Mouse (Mus musculus): ENCODE results near the gene Ppfibp1. TPM values are rescaled to one million over a fixed set of nuclear protein-coding genes. Genes with fewer than 3 reads are reported as not detected.

Gene Ppfibp1
- polyA plus RNA-seq (2014; fragmentation: Illumina TruSeq; extraction: RNeasy Lipid Tissue Mini Kit (QIAGEN cat#74804); ENCODE audit: low read depth, low replicate concordance): 62.7 TPM

DNA sequence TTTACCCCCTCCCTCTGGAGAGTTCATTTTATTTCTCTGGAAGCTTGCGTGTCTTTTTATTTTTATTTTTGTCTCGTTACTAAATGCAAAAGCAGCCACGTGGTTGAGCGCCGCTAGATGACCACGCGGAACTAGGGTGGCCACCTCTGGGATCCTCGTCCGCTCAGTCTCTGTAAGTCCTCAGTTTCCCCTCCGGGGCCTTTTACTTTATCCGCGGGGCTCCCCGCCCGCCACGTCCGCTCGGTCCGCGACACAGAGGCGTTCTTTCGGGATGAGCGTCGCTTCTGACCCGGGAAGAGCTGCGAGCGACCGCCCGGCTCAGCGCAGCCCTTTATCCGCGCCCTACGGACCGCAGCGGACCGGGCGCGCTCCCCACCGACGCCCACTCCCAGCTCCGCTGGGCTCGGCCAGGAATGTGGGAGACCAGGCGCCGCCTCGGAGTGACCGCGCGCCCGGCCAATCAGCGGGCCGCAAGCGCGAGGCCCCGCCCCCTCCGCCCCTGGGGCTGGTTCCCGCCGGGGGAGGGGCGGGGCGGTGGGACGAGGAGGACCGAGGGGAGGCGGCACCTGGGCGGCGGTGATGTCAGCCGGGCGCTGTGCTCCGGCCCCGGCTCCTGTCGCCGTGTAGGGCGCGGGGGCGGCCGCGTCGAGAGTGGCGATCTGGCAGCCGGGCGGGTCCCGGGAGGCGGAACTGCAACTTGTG is at the start of gene Ppfibp1:
Gene Ppfibp1 (plus strand): TSS at position 530 of the 702 bp plus-strand sequence.

DNA sequence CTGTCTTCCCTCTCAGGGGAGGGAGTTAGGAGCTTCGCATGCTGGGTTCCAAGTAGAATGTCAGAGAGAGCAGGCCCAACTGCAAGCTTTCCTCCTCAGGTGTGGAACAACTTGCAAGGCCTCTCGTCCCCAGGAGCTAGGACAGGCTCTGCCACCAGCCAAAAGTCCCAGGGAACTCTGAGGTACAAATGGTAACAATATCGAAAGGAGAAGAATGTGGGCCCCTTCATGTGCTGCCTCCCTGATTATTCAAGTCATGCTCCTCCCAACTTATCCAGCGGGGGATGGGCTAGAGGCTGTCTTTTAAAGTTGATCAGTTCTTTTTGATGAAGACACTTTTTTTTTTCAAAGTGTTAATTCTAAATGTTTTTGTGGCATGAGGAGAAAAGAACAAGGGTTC is 38.2 kb upstream of the Ppfibp1 start, which contains the start of gene Smco2:
Gene Smco2 (plus strand): TSS at position 55 of the 400 bp plus-strand sequence.

DNA sequence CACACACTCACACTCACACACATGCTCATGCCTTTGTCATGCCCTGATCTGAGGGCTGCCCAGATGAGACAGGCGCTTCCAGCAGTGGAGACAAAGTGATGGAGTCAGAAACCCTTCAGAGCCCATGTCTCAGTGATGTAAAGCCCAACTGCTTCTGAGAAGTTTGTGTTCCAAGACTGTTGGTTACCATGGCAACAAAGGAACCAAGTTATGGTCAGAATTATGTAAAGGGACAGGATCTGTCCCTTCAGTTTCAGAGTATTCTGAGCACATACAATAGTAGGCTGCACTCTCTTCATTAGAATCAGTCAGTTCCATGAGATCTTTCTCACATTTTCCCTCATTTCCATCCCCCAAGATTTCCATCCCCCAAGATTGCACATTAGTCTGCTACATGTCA is 66.0 kb downstream of the Ppfibp1 start, which contains the start of gene 1700034J05Rik:
Gene 1700034J05Rik (minus strand): TSS at position 165 of the 400 bp plus-strand sequence.

DNA sequence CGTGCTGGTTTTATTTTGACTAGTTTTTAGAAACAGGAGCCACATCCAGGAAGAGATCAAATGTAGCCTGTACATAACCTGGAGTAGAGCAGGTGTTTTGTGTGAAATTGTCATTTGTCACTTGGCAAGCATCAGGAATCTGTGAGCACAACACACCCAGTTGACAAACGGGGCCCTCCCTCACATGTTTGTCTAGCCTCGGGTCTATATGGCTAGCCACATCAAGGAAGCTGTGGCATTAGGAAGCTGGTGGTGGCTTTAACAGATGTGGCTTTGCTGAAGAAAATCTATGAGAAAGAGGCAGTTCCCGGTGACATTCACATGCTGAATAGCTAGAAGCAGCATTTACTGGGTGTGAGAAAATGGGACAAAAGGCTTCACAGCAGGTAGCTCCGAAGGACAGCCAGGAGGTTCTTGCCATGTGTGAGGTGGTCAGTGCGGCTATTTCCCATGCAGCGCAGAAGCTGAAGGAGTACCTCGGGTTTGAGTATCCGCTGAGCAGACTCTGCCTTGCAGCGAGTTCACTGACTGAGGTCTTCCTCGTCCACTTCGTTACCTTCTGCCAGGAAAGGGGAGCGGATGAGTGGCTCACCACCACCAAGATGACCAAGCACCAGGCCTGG is 144.1 kb downstream of the Ppfibp1 start, which contains the start of gene Rep15:
Gene Rep15 (plus strand): TSS at position 282 of the 623 bp plus-strand sequence.

DNA sequence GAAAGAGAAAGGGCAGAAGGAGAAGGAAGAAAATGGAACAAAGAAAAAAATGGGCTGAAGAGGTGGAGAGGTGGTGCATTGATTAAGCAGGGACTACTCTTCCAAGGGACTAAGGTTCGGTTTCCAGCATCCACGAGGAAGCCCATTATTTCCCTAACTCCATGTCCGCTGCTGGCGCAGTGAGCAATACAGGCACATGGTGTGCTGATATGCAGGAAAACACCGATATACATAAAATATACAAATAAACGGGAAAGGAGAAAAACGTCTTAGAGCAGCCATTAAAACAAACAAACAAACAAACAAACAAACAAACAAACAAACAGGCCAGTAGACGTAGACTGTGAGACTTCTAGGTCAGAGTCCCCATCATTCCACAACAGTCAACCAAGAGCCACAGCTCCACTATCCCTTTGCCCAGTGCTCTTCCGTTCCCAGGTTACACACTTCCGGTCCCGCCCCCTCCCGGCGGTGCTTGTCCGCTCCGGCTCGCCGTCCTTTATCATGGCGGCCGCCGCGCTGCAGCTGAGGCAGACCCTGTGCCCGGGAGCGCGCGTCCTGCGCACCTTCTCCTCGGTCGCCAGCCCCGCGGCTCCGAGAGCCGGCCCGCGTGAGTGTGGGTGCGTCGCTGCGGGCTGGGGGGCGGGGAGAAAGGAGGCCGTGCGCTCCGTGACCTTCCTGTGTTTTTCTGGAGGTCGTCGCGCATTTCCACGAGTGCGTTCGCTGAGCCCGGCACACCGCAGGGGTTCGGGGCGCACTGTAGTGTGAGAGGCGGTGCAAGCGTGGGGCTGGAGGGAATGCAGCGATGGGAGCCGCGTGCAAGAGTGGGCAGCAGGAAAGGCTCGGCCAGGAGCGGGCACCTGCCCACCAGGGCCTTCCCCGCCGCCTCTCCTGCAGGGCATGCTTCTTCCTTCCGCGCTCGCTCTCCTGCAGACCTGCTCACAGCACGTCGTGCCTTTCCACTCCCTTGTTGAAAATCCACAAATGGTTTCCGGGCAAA is 154.3 kb downstream of the Ppfibp1 start, which contains the start of gene Mrps35:
Gene Mrps35 (plus strand): TSS at position 474 of the 1,000 bp plus-strand sequence.

Other genes with a start within 250 kb of the Ppfibp1 start
- gene Med21, start 245.9 kb upstream of the Ppfibp1 start, polyA plus RNA-seq (2014; fragmentation: Illumina TruSeq; extraction: RNeasy Lipid Tissue Mini Kit (QIAGEN cat#74804); ENCODE audit: low read depth, low replicate concordance): 79.5 TPM
- gene Tm7sf3, start 245.7 kb upstream of the Ppfibp1 start, polyA plus RNA-seq (2014; fragmentation: Illumina TruSeq; extraction: RNeasy Lipid Tissue Mini Kit (QIAGEN cat#74804); ENCODE audit: low read depth, low replicate concordance): 17.0 TPM
- 12.9 TPM for gene Stk38l, start 163.5 kb upstream of the Ppfibp1 start, polyA plus RNA-seq (2014; fragmentation: Illumina TruSeq; extraction: RNeasy Lipid Tissue Mini Kit (QIAGEN cat#74804); ENCODE audit: low read depth, low replicate concordance)
- gene Arntl2, start 92.4 kb upstream of the Ppfibp1 start, polyA plus RNA-seq (2014; fragmentation: Illumina TruSeq; extraction: RNeasy Lipid Tissue Mini Kit (QIAGEN cat#74804); ENCODE audit: low read depth, low replicate concordance): 3.6 TPM
- gene Smco2, start 38.4 kb upstream of the Ppfibp1 start, polyA plus RNA-seq (2014; fragmentation: Illumina TruSeq; extraction: RNeasy Lipid Tissue Mini Kit (QIAGEN cat#74804); ENCODE audit: low read depth, low replicate concordance): 0.37 TPM
- not detected for gene 1700034J05Rik, start 65.9 kb downstream of the Ppfibp1 start, polyA plus RNA-seq (2014; fragmentation: Illumina TruSeq; extraction: RNeasy Lipid Tissue Mini Kit (QIAGEN cat#74804); ENCODE audit: low read depth, low replicate concordance)
- gene Rep15, start 144.1 kb downstream of the Ppfibp1 start, polyA plus RNA-seq (2014; fragmentation: Illumina TruSeq; extraction: RNeasy Lipid Tissue Mini Kit (QIAGEN cat#74804); ENCODE audit: low read depth, low replicate concordance): 1.3 TPM
- gene Mrps35, start 154.3 kb downstream of the Ppfibp1 start, polyA plus RNA-seq (2014; fragmentation: Illumina TruSeq; extraction: RNeasy Lipid Tissue Mini Kit (QIAGEN cat#74804); ENCODE audit: low read depth, low replicate concordance): 146 TPM
- not detected for gene Mansc4, start 198.5 kb downstream of the Ppfibp1 start, polyA plus RNA-seq (2014; fragmentation: Illumina TruSeq; extraction: RNeasy Lipid Tissue Mini Kit (QIAGEN cat#74804); ENCODE audit: low read depth, low replicate concordance)
- gene Klhl42, start 202.9 kb downstream of the Ppfibp1 start, polyA plus RNA-seq (2014; fragmentation: Illumina TruSeq; extraction: RNeasy Lipid Tissue Mini Kit (QIAGEN cat#74804); ENCODE audit: low read depth, low replicate concordance): 4.2 TPM

Measured in heart, adult 10 weeks (tissue).